Mouse (Mus musculus) urinary bladder, postnatal 36 days (tissue): ENCODE data around the gene Psmb7.

ENCODE experiments used
- DNase-seq, 2 experiments: peaks; one replicate each; pipeline ENCODE4 v3.0.0; 2022; ENCODE audit warnings: low spot score in 2 of 2, mixed read lengths in 1 of 2

Gene Psmb7

GRCm38 (mm10) chr2:38591751-38592459 lies 52.0 kb downstream of the Psmb7 start:
- no peak for DNase-seq

GRCm38 (mm10) chr2:38586733-38587132 lies 57.2 kb downstream of the Psmb7 start:
- no peak for DNase-seq

GRCm38 (mm10) chr2:38585379-38585736 lies 58.5 kb downstream of the Psmb7 start:
- DNase-seq: no peak

- DNase-seq: no peak
Measured at GRCm38 (mm10) chr2:38584514-38585378, 59.1 kb downstream of the Psmb7 start.

GRCm38 (mm10) chr2:38583982-38584381 lies 59.9 kb downstream of the Psmb7 start:
- no peak for DNase-seq

- no peak for DNase-seq
Measured at GRCm38 (mm10) chr2:38579528-38579927, 64.4 kb downstream of the Psmb7 start.

GRCm38 (mm10) chr2:38578602-38579521 lies 65.0 kb downstream of the Psmb7 start:
- DNase-seq: no peak

- no peak for DNase-seq
Measured at GRCm38 (mm10) chr2:38574697-38575096, 69.2 kb downstream of the Psmb7 start.

- no peak for DNase-seq
Measured at GRCm38 (mm10) chr2:38571971-38572601, 71.8 kb downstream of the Psmb7 start.

GRCm38 (mm10) chr2:38562596-38562995 lies 81.3 kb downstream of the Psmb7 start:
- no peak for DNase-seq

- no peak for DNase-seq
Measured at GRCm38 (mm10) chr2:38560296-38561227, 83.3 kb downstream of the Psmb7 start.

- DNase-seq: no peak
Measured at GRCm38 (mm10) chr2:38556721-38557120, 87.2 kb downstream of the Psmb7 start.

- no peak for DNase-seq
Measured at GRCm38 (mm10) chr2:38555659-38556058, 88.2 kb downstream of the Psmb7 start.

GRCm38 (mm10) chr2:38554226-38554995 lies 89.5 kb downstream of the Psmb7 start:
- no peak for DNase-seq

- DNase-seq: no peak
Measured at GRCm38 (mm10) chr2:38552004-38552443, 91.9 kb downstream of the Psmb7 start.

GRCm38 (mm10) chr2:38547793-38548517 lies 95.9 kb downstream of the Psmb7 start:
- DNase-seq: no peak

- DNase-seq: no peak
Measured at GRCm38 (mm10) chr2:38546748-38547147, 97.1 kb downstream of the Psmb7 start.

- peak; percentile 47 to 52 for DNase-seq
Measured at GRCm38 (mm10) chr2:38546222-38546621, 97.7 kb downstream of the Psmb7 start.

GRCm38 (mm10) chr2:38545706-38546105 lies 98.2 kb downstream of the Psmb7 start:
- DNase-seq: no peak
